Mouse (Mus musculus): ENCODE results near the gene Tanc2. TPM values are rescaled to one million over a fixed set of nuclear protein-coding genes. Genes with fewer than 3 reads are reported as not detected.

Tanc2 gene
- polyA plus RNA-seq, 1 experiment = 1.3 TPM

DNA sequence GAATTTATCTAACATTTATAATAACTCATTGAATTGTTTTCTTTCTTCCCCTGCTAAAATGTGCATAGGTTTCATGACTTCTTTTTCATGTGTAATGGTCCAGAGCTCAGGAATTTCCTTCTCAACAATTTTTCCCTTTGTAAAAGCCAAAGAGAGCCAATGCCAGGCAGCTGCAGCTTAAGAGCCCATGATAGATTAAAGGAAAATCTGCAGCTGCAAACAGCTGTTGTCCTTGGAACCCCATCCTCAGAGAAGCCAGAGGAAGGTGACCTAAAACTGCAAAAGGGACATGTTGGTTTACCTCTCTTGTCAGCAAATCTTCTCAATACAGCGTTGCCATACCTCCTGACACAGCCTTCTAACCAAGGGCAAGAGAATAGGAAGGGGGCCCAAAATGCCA, 313.2 kb downstream of the Tanc2 start:
- H3K36me3 ChIP-seq (ENCODE audit: control insufficient read depth, insufficient read depth, low read length) = no peaks in the 10 kb centered on the region
- no peak for DNase-seq (ENCODE audit: low read depth in 1 of 2, low spot score in 2 of 2)
- 80% methylated on average over 1 of the region's 1 CpGs for WGBS
- H3K4me3 ChIP-seq (ENCODE audit: extremely low read depth, insufficient read depth, insufficient read length) = no peak overlapping the region
- H3K27me3 ChIP-seq (ENCODE audit: control insufficient read depth, insufficient read depth, low read length) = no peaks in the 10 kb centered on the region
- no peak overlapping the region for H3K27ac ChIP-seq (ENCODE audit: insufficient read depth, low read length)
- TF ChIP-seq CTCF (IDR thresholded peaks at IDR 0.05; ENCODE audit: extremely low read depth, insufficient read depth, insufficient read length, insufficient replicate concordance) (no peak), POLR2A (IDR thresholded peaks at IDR 0.05; ENCODE audit: low read depth, low read length) (no peak)
- H3K4me1 ChIP-seq (ENCODE audit: control insufficient read depth, insufficient read depth, insufficient read length) = peaks cover 4% of the 10 kb centered on the region; the same call in 1 of the 2 replicates

DNA sequence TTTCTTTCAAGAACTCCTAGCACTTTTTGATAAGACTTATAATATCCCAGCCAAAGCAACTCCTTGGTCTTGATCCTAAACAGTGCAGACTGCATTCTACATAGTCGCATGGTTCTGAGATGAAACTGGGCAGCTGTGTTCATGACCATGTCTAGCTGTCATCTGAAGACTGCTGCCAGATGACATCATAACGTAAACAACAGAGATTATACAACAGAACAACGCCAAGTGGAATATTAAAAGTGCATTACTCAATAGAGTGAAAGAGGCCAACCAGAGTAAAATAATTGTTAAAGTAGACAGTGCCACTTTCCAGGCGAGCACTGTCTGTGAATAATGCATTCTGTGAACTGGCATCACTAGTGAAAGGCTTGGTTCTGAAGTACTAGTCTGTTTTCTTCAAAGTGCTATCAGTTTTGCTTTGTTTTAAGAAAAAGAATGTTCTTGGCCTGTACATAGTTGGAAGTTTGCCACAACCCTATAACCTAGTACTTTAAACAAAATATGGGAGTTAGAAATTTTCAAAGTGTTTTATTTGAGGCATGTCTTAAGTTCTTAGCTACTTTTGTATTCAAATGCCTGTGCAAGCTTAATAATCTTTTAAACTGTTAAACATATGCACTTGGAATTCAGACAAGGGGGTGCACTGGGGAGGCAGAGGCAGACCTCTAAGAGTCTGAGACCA, 315.9 kb downstream of the Tanc2 start:
- DNase-seq (ENCODE audit: low read depth in 1 of 2, low spot score in 2 of 2) = no peak
- H3K4me3 ChIP-seq (ENCODE audit: extremely low read depth, insufficient read depth, insufficient read length) = no peak overlapping the region
- no peaks in the 10 kb centered on the region for H3K27me3 ChIP-seq (ENCODE audit: control insufficient read depth, insufficient read depth, low read length)
- 82% methylated on average over 4 of the region's 4 CpGs for WGBS
- no peak overlapping the region for H3K27ac ChIP-seq (ENCODE audit: insufficient read depth, low read length)
- no peak for TF ChIP-seq CTCF (IDR thresholded peaks at IDR 0.05; ENCODE audit: extremely low read depth, insufficient read depth, insufficient read length, insufficient replicate concordance)
- TF ChIP-seq POLR2A (IDR thresholded peaks at IDR 0.05; ENCODE audit: low read depth, low read length) = no peak
- H3K4me1 ChIP-seq (ENCODE audit: control insufficient read depth, insufficient read depth, insufficient read length) = peaks cover 4% of the 10 kb centered on the region; the same call in 1 of the 2 replicates
- H3K36me3 ChIP-seq (ENCODE audit: control insufficient read depth, insufficient read depth, low read length) = no peaks in the 10 kb centered on the region

DNA sequence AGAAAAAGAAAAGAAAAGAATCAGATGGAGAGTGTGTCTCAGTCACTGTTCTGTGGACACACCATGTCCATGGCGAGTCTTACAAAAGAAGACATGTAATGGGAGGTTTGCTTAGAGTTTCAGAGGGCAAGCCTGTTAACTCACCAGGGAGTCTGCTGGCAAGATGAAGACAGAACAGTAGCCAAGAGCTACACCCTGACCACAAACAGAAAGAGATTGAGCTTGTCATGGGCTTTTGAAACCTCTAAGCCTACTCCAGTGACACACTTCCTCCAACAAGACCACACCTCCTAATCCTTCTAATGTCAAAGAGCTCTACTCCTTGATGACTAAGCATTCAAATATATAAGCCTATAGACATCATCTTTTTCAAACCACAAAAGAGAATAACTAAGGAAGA, 317.6 kb downstream of the Tanc2 start:
- WGBS = 91% methylated on average over 1 of the region's 1 CpGs
- TF ChIP-seq POLR2A (IDR thresholded peaks at IDR 0.05; ENCODE audit: low read depth, low read length) (no peak), CTCF (IDR thresholded peaks at IDR 0.05; ENCODE audit: extremely low read depth, insufficient read depth, insufficient read length, insufficient replicate concordance) (no peak)
- no peak overlapping the region for H3K4me3 ChIP-seq (ENCODE audit: extremely low read depth, insufficient read depth, insufficient read length)
- DNase-seq (ENCODE audit: low read depth in 1 of 2, low spot score in 2 of 2) = no peak
- no peaks in the 10 kb centered on the region for H3K36me3 ChIP-seq (ENCODE audit: control insufficient read depth, insufficient read depth, low read length)
- H3K4me1 ChIP-seq (ENCODE audit: control insufficient read depth, insufficient read depth, insufficient read length) = no peaks in the 10 kb centered on the region
- H3K27ac ChIP-seq (ENCODE audit: insufficient read depth, low read length) = no peak overlapping the region
- H3K27me3 ChIP-seq (ENCODE audit: control insufficient read depth, insufficient read depth, low read length) = no peaks in the 10 kb centered on the region

DNA sequence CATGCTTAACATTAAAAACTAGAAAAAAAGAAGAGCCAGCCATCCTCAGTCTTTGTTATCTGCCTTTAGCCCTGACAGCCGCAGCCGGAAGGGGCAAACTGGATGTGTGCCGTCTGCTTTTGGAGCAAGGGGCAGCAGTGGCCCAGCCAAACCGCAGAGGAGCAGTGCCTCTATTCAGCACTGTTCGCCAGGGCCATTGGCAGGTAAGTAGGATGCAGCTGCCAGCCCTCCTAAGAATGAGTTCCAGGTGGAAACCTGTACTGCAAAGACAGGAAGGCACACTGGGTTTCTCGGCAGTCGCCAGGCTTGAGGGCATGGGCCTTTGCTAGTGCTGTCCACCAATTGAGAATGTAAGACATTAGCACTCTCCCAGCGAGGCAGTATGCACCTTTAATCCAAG, 319.1 kb downstream of the Tanc2 start:
- no peaks in the 10 kb centered on the region for H3K4me1 ChIP-seq (ENCODE audit: control insufficient read depth, insufficient read depth, insufficient read length)
- 91% methylated on average over 8 of the region's 8 CpGs for WGBS
- H3K27ac ChIP-seq (ENCODE audit: insufficient read depth, low read length) = no peak overlapping the region
- no peak overlapping the region for H3K4me3 ChIP-seq (ENCODE audit: extremely low read depth, insufficient read depth, insufficient read length)
- TF ChIP-seq POLR2A (IDR thresholded peaks at IDR 0.05; ENCODE audit: low read depth, low read length) (no peak), CTCF (IDR thresholded peaks at IDR 0.05; ENCODE audit: extremely low read depth, insufficient read depth, insufficient read length, insufficient replicate concordance) (no peak)
- DNase-seq (ENCODE audit: low read depth in 1 of 2, low spot score in 2 of 2) = no peak
- no peaks in the 10 kb centered on the region for H3K27me3 ChIP-seq (ENCODE audit: control insufficient read depth, insufficient read depth, low read length)
- H3K36me3 ChIP-seq (ENCODE audit: control insufficient read depth, insufficient read depth, low read length) = no peaks in the 10 kb centered on the region

DNA sequence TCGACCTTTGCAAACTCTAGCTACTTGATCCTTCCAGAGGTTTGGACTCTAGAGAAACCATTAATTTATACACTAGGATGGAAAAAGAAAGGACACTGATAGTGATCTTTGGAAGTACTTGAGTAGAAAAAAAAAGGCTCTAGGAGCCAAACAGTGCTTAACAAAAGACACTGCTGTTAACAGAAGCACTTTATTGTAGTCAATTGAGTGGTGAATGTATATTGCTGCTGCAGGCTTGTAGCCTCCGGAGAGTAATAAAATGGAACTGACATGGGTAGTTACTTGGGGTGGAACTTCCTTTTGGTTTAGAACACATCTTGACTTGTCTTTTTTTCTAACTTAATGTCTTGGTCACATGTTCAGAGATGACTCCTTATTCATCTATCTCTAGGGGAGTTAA, 319.8 kb downstream of the Tanc2 start:
- 84% methylated on average over 2 of the region's 2 CpGs for WGBS
- TF ChIP-seq CTCF (IDR thresholded peaks at IDR 0.05; ENCODE audit: extremely low read depth, insufficient read depth, insufficient read length, insufficient replicate concordance) (no peak), POLR2A (IDR thresholded peaks at IDR 0.05; ENCODE audit: low read depth, low read length) (no peak)
- DNase-seq (ENCODE audit: low read depth in 1 of 2, low spot score in 2 of 2) = no peak

DNA sequence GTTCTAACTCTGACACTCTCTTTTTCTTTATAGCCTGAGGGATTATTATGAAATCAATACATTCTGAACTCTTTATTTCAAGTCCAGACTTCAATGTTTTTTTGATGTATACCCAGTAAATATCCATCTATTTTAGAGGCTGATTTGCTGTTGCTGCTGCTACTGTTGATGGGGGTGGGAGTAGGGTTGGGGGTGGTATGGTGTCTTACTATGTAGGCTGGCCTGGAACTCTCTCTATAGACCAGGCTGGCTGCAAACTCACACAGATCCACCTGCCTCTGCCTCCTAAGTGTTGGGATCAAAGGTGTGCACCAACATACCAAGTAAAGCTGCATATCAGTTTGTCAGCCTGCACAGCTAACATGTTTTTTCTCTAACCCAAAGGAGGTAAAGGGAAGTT, 321.4 kb downstream of the Tanc2 start:
- H3K27me3 ChIP-seq (ENCODE audit: control insufficient read depth, insufficient read depth, low read length) = no peaks in the 10 kb centered on the region
- no peaks in the 10 kb centered on the region for H3K4me1 ChIP-seq (ENCODE audit: control insufficient read depth, insufficient read depth, insufficient read length)
- no peak for DNase-seq (ENCODE audit: low read depth in 1 of 2, low spot score in 2 of 2)
- no peaks in the 10 kb centered on the region for H3K36me3 ChIP-seq (ENCODE audit: control insufficient read depth, insufficient read depth, low read length)
- no peak overlapping the region for H3K4me3 ChIP-seq (ENCODE audit: extremely low read depth, insufficient read depth, insufficient read length)
- no peak overlapping the region for H3K27ac ChIP-seq (ENCODE audit: insufficient read depth, low read length)
- TF ChIP-seq POLR2A (IDR thresholded peaks at IDR 0.05; ENCODE audit: low read depth, low read length) = no peak
- TF ChIP-seq CTCF (IDR thresholded peaks at IDR 0.05; ENCODE audit: extremely low read depth, insufficient read depth, insufficient read length, insufficient replicate concordance) = no peak

More for the DNA sequence above, 319.8 kb downstream of the Tanc2 start:
- Histone ChIP-seq H3K36me3 (ENCODE audit: control insufficient read depth, insufficient read depth, low read length) (no peaks in the 10 kb centered on the region), H3K27me3 (ENCODE audit: control insufficient read depth, insufficient read depth, low read length) (no peaks in the 10 kb centered on the region), H3K27ac (ENCODE audit: insufficient read depth, low read length) (no peak overlapping the region), H3K4me1 (ENCODE audit: control insufficient read depth, insufficient read depth, insufficient read length) (no peaks in the 10 kb centered on the region), H3K4me3 (ENCODE audit: extremely low read depth, insufficient read depth, insufficient read length) (no peak overlapping the region)

DNA sequence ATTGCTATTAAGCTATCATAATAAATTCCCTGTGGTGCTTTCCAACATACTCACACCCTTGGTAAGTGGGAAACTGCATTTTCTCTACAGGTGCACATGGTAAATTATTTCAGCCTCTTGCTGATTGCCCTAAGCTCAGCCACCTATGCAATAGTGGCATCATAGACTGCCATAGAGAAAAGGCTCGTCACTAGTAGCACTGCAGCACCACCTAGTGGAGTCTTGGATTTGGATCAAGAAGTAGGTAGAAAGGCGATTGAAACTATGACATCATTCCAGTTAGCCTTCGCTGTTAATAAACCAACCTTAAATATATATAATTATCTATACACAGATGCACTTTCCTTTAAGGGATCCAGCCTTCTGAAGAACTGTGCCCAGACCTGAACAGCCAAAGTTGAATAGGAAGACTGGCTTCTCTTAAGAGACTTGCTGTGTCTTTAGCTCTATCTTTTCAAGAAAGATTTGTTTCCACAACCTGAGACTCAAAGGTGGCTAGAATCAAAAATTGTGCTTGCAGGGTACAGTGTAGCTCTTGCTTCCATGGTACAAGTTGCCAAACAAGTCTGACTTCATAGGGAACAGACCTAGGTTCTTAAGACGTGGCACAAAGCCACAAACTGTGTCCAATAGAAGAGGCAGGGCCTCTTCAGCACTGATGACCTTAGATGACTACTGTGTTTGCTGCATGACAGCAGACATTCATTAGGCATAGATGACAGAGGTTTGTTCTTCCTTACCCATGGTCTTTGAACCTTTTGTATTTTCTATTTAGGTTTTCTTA, 322.0 kb downstream of the Tanc2 start:
- DNase-seq (ENCODE audit: low read depth in 1 of 2, low spot score in 2 of 2) = peak; percentile 44 to 65
- no peaks in the 10 kb centered on the region for H3K27me3 ChIP-seq (ENCODE audit: control insufficient read depth, insufficient read depth, low read length)
- WGBS = 28% methylated on average over 4 of the region's 4 CpGs
- H3K27ac ChIP-seq (ENCODE audit: insufficient read depth, low read length) = no peak overlapping the region
- H3K4me3 ChIP-seq (ENCODE audit: extremely low read depth, insufficient read depth, insufficient read length) = no peak overlapping the region
- no peaks in the 10 kb centered on the region for H3K4me1 ChIP-seq (ENCODE audit: control insufficient read depth, insufficient read depth, insufficient read length)
- no peak for TF ChIP-seq POLR2A (IDR thresholded peaks at IDR 0.05; ENCODE audit: low read depth, low read length)
- peak; percentile 51; the same call in 1 of the 2 replicates for TF ChIP-seq CTCF (IDR thresholded peaks at IDR 0.05; ENCODE audit: extremely low read depth, insufficient read depth, insufficient read length, insufficient replicate concordance)
- H3K36me3 ChIP-seq (ENCODE audit: control insufficient read depth, insufficient read depth, low read length) = no peaks in the 10 kb centered on the region

Measured in spleen, adult 2 months (tissue).